Mouse (Mus musculus) gastrocnemius, postnatal 14 days (tissue): ENCODE data around the gene Ccdc85c. TPM values are rescaled to one million over a fixed set of nuclear protein-coding genes. Genes with fewer than 3 reads are reported as not detected.

Source experiments
- DNase-seq: peaks from one replicate; pipeline ENCODE4 v3.0.0; 2021; ENCODE audit warnings: mixed read lengths
- intact Hi-C: fragments of 180-260 bp; cut with DNase I; formaldehyde crosslinking; loops from one replicate; pipeline ENCODE4 v1.15.1; 2025; ENCODE audit warnings: low total_unique reads
- total RNA-seq, 2 experiments: library from RNA; stranded (reverse); gene quantifications; 2 replicates each; pipeline ENCODE4 v1.2.3; 2021

Gene Ccdc85c
- total RNA-seq, 2 experiments from 2014 or later = 5.4 to 5.7 TPM

DNA sequence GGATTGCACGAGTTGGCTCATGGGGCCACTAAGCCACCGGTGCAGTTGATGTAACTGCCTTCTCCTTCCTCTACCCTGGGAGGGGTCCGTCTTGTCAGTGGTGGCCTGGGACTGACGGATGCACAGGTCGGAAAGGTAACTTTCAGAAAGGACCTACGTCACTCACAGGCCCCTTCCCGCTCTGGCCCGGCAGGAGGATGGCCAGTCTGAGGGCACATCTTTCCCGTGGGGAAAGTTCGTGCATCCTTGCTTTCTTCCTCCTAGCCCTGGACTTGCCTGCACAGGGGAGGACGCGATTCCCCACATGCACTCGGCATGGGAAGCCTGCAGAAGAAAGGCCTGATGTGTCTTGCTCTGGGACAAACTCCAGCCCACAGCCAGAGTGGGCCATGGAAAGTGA is 49.0 kb downstream of the Ccdc85c start:
- DNase-seq = no peak
- intact Hi-C loops = no loop called here

DNA sequence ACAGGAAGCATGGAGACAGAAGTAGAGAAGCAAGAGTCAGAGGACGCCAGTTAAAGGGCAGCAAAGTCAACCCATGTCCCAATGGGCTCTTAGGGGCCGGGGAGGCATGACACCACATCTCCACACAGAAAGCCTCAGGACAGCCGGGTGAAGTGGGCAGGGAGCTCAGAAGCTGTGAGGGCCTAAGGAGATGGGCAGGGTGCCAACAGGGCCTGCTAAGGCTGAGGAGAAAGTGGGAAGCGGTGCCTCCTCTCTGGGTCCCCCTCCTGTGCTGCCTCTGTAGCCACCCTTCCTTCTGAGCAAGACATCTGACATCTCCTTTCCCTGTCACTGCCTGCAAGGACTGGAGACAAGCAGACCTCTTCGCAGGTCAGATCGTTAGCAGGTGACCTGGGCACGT is 49.4 kb downstream of the Ccdc85c start:
- intact Hi-C loops = loop anchor here (1.0 kb wide), 1 partner anchor 83 kb away; no protein-coding TSS in a partner anchor
- no peak for DNase-seq

DNA sequence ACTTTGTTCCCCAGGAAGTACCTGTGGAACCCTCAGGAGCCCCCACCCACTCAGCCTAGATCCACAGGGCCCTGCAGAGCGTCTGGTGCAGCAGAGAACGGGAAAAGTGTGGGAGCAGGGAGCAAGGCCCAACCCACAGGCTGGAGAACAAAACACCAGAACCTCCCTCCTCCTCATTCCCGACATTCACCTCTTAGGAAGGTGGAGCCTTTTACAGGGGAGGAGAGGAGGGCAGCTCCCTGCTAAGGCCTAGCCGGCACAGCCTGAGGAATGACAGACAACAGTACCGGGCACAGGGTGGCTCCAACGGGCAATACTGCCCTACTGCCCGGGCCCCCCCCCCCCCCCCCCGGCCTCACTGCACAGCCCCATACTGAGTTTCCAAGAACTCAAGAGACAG is 51.9 kb downstream of the Ccdc85c start:
- no peak for DNase-seq
- intact Hi-C loops = no loop called here

DNA sequence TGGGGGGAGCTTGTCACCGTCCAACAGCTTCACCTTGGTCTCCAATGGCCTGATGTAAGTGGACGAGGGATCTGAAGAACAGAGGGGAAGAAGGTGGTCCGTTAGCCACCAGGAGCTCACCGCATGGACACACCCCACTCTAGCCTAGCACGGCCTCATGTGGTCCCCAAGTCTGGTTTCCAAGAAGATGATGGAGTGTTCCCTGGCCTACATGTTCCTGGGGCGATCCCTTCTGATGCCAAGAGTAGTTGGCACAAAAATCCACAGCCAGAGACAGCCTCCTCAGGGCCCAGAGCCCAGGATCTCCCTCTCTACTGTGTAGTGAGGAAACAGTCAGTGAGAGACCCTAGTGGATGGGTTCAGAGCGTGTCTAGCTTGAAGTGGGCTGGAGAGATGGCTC is 53.5 kb downstream of the Ccdc85c start:
- DNase-seq = no peak
- intact Hi-C loops = no loop called here

DNA sequence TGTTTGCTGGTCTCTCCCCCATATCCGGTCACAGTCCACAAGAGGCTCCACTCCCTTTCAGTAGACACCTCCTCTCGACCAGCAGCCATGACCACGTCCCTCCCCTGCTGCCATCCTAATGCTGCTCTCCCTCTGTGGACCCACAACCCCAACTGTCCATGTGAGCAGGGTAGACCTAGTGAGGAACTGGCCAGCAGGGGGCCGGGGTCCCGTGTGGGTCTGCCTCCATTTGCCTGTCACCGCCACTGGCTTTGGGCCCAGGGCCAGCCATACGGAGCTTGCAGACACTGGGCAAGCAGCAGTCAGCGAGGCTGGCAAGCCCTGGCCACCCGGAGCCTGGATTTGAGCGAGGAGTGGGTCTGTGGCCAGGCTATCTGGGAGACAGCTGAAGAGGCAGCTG is 54.0 kb downstream of the Ccdc85c start:
- no peak for DNase-seq
- intact Hi-C loops = no loop called here

DNA sequence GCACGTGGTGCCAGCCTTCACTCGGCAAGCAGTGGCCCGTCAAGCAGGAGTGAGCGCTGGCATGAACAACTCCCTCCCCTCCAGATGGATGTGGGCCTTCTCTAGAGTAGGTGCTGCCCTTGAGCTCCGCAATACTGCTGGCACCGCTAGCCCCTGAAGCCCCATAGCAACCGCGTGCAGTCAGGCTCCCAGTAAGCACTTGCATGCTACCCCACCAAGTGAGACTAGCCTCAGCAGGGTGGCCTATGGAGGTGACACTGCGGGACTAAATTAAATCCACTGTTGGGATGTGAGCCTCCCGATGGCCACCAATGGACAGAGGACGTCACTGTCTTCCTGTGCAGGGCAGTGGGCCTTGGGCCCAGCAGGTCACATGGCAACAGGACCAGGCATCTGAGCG is 54.6 kb downstream of the Ccdc85c start:
- no peak for DNase-seq
- intact Hi-C loops = no loop called here

DNA sequence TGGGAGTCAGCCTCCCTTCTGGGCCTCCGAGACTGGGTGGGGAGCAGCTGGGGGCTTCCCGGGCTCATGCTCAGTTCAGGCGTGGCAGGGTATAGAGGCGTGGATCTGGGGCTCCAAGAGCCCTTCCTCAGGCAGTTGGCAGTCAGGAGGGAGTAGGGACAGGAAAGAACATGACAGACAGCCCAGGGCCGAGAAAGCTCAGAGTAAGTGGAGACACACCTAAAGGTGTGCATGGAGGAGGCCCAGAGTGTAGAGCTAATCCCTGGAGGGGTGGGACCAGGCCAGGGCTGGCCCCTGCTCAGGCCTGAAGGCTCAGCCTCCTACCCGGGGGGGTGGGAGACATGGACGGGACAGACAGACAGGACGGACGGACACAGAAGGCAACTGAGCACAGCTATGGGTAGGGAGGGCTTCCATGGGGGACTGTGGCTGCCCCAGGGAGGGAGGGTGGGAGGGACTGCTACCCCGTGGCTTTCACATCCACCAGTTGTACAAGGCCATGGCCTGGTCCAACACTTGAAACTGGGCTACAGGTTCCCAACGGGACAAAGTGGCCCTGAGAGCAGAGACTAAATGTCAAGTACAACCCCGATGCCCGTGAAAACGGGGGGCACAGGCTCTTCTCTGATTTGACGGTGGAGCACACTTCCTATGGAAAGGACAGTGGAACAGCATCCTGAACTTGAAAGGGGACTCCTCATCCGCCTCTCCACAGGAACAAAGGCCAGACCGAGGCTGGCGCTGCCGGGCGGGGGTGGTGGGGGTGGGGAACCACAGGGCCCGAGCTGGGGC is 55.2 kb downstream of the Ccdc85c start:
- no peak for DNase-seq
- intact Hi-C loops = loop anchor here (10.0 kb wide), 1 partner anchor 275 kb away; no protein-coding TSS in a partner anchor

DNA sequence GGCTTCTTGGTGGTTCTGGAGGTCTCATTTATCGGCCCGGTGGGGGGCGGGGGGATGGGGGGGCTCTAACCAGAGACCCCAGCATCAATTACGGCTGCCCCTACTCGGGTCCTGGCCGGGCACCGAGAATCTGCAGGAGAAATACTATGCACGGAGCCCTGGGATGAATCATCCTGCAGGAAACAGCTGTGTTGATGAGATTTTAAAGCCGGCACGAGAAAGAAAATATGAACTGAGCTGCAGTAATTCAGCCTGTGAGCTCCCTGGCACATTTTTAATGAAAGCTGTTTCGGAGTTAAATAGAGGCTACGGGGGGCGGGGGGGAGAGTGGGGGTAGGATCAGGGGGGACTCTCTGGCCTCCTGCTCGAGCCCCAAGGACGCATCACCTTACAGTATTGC is 56.1 kb downstream of the Ccdc85c start:
- intact Hi-C loops = loop anchor here (10.0 kb wide), 1 partner anchor 276 kb away; no protein-coding TSS in a partner anchor
- DNase-seq = no peak

DNA sequence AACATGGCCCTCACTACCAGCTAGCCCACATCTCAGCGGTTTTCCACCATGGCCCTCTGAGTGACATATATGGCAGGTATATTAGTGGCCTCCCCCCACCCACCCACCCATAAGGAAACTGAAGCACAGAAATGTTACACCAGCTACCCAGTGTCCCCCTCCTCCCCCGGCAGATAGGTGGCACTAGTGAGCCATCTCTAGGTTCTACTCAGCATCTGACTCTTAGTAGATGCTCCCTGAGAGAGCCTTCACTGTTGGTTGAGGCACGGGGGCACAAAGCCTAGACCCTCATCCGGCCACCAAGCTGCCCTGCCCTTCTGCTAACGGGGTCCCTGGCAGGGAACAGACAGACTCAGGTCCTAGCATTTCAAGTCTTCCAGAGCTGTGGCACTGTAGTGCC is 57.7 kb downstream of the Ccdc85c start:
- DNase-seq = peak; percentile 54
- intact Hi-C loops = loop anchor here (10.0 kb wide), 1 partner anchor 277 kb away; no protein-coding TSS in a partner anchor

DNA sequence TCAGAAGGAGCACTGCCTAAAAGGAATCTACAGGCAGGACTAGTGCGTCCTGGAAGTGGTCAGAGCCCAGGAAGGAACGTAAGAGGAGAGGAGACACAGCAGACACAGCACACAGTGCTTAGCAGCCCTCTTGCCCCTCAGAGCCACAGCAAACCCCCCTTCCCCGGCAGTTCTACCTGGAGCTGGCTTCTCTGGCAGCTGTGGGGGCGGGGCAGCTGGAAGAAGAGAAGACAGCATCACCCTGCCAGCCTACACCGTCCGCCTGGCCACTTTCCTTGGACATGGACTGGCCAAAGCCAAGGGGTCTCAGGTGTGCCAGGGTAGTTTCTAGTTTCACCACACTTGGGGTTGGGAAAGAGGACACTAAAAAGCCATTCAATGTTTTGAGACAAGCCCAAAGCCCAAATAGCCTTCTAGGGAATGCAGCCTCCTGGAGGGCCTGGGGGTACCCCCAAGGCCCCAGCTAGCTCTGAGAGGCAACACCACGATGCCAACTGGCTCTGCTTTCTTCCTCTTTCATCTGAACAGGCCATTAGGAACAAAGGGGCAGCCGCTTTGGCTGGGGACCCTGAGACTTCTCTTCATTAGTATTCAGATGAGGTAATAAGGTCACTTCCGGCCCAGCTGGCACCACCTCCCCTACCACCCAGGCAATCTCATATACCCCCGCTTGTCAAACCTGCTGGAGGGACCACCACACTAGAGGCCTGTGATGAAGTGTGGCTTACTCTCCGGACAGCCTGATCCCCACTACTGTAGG is 58.4 kb downstream of the Ccdc85c start:
- no peak for DNase-seq
- intact Hi-C loops = loop anchor here (10.0 kb wide), 1 partner anchor 278 kb away; no protein-coding TSS in a partner anchor

DNA sequence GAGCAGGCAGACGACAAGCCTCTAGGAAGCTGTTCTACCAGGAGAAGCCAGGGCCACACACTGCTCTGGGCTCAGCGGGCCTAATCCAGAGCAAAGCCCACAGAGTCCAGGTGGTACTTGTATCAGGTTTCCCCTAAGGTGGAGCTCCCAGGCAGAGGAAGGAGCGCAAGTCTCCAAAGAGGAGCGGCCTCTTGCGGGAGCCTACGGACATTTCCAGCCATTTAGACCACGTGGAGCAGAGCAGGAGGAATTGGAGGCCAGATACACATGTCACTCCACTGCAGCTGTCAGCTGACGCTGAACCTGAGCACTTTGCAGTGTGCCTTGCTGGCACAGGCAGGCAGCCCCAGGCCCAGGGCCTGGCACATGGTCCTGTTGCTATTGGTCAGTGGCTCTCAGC is 60.1 kb downstream of the Ccdc85c start:
- DNase-seq = no peak
- intact Hi-C loops = loop anchor here (10.0 kb wide), 1 partner anchor 280 kb away; no protein-coding TSS in a partner anchor

DNA sequence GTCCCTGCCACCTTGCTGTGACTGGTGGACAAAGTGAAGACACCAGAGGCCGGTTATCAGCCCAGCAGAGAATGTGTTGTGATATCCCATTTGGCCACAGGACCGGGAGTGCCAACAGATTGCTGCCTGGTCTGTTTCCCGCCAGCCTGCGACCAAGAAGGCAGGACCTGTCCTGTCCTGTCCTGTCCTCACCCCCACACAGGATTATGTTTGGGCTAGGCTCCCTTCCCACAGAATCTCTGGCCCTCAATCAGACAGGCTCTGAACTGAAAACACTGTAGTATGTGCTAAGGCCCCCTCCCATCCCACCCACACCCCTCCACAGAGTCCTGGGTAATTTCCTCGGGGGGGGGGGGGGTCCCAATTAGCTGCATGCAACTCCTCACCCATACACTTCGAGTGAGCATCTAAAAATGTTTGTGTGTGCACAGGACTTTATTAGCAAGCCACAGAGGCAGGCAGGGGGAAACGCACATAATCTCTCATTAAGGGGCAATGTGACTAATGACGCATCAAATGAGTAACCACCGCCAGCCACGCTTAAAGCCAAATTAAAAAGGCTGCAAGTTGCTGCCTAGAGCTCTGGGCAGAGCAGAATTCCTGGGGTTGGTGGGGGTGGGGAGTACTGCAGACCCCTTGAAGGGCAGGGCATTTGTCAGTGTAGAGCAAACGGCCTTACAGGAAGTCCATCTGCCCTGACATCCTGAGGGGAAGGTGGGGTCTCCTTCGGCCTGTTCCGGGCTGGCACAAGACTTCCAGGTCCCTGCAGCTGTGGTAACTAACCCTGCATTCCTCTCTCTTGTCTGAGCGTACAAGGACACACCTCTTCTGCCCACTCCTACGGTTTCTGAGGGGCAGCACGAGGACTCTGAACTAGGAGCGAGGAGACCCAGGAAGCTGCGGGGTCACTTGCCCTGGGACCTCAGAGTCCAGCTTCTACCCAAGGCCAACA is 61.9 kb downstream of the Ccdc85c start:
- no peak for DNase-seq
- intact Hi-C loops = loop anchor here (10.0 kb wide), 1 partner anchor 281 kb away; no protein-coding TSS in a partner anchor

DNA sequence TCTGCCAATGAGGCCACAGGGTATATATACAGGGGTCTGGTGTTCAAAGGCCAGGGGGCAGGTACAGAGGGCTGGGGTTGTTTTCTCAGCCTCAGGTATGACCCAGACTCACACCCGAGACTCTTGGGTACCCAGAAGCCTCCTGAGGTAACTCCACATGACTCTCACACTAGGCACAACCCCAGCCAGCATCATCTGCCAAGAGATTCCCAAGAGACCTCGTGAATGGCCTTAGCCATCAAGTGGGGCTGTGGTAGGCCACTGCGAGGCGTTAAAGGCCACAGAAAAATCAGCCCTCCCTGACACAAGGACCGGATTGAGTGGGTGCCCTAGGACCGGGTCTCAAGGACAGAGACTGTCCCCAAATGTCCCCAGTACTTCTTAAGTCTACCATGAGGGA is 62.7 kb downstream of the Ccdc85c start:
- intact Hi-C loops = loop anchor here (10.0 kb wide), 1 partner anchor 282 kb away; no protein-coding TSS in a partner anchor
- no peak for DNase-seq

DNA sequence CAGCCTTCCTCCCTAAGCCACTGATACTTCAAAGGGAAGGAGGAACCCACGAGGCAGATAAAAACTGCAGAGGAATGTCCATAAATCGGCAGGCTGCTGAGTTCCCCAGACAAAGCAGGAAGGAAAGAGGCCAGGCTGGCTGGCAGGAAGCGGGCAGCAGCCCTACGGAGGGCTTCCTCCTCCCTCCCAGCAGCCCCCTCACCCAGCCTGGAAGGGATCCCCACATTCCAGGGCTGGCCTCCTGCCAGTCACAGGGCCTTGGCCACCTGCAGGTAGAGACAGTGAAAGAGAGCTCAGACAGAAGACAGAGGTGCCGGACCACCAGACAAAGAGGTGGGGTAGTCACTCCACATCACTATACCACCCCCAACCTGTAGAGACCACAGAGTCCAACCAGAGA is 63.2 kb downstream of the Ccdc85c start:
- intact Hi-C loops = loop anchor here (10.0 kb wide), 1 partner anchor 283 kb away; no protein-coding TSS in a partner anchor

DNA sequence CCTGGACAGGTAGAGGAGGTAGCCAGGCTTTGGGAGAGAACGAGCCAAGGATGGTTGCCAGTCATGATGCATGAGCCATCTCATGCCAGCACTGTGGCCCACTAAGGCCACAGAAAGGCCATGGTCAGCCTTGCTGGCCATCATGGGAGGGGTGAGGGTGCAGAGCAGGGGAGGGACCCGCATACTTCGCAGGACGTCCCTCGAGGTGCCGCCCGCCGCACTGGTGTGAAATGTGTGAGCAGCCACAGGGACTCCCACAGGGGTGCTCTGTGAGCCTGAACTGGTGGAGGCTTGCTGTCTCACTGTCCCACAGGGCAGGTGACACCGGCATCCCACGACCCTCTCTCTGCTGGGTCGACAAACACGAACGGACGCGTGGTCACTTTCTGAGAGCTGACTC is 64.6 kb downstream of the Ccdc85c start:
- no peak for DNase-seq
- intact Hi-C loops = loop anchor here (2.0 to 10.0 kb wide), 2 partner anchors 78 to 284 kb away; no protein-coding TSS in a partner anchor

More for the DNA sequence above, 63.2 kb downstream of the Ccdc85c start:
- DNase-seq = no peak

DNA sequence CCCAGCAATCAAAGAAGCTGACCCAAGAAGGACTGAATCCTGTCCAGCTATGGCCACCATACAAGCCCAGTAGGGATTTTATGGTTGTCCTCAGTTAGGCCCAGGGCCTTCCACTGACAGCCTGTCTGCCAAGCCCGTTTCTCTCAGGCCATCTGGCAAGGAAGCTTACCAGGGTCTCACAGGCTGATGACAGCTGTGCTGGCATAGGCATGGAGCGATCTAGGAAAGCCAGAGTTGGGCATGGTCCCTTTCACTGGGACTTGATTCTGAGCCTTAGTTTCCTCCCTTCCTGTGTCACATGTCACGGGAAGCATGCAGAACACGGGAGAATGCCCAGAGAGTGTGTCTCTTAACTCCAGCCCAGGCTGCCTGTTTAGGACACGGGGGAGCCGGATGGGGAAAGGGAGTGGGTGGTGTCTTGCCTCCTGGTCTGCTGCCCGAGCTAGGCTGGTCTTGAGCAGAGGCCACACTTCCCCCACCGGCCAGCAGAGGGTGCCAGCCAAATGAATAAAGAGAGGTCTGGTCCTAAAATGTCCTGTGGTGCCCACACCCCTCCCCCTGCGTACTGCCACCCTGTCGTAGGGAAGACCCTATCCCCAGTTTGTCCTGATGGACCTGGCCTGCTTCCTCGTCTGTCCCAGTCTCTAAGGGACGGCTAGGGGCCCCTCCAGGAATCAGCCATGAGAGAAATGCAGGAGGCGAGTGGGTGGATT is 66.3 kb downstream of the Ccdc85c start:
- DNase-seq = peak; percentile 81
- intact Hi-C loops = loop anchor here (2.0 kb wide), 1 partner anchor 86 kb away; no protein-coding TSS in a partner anchor

DNA sequence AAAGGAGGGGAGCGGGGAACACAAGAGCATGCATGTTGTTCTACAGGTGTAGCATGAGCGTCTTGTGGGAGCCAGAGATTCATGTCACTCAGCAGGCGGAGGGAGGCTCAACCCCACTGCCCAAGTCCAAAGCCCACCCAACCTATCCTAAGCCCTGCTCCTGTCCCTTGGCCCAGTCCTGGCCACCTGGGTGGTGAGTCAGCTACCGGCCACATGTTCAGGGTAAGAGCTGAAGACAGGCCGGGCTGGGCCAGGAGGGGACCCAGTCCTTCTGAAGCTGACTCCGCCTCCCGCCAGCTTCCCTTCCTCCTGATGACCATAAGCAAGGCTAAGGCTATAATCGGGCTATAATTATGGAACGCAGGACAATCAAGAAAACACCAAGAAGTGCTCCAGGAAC is 67.0 kb downstream of the Ccdc85c start:
- no peak for DNase-seq
- intact Hi-C loops = loop anchor here (2.0 kb wide), 1 partner anchor 87 kb away; no protein-coding TSS in a partner anchor

DNA sequence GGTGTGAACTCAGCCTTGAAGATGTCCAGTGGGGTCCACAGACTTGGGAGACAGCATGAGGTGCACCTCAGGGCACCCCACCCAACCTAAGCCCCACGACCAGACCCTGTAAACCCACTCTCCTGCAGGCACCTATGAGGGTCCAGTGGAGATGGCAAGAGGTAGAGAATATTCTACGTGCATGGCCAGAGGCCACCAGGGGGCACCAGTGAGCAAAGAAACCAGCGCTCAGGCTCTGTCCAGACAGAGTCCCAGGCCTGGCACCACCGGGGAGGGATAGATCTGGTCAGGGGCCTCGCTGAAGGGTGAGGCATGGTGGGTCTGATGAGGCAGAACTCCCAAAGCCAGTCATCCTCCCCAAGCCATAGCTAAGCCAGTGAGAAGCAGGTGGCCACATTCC is 68.6 kb downstream of the Ccdc85c start:
- peak; percentile 79 for DNase-seq
- intact Hi-C loops = no loop called here
